In the genomic region with DNA sequence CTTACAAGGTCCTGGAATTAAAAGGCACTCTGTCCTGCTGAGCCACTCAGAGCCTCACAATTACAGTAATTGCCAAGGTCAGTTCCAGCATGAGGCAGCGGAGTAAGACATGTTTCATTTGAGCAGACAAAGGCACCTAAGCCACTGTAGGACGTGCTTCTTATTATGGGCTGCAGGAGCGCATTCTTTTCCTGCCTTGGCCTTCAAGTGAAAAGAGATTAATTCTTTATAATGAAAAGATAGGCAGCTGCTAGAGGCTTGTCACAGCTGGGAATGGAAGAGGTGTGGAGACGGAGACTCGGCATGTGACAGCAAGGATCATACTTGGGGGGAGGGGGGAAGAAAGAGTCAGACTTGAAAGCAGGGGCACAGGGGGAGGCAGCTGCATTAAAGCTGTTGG, we compare ENCODE assay signal across 17 mouse cellular contexts.
DNase-seq lines count a peak whose midpoint lies in the region; ATAC-seq and TF ChIP-seq lines count a peak whose summit lies in the region.
"Had no signal": no experiment of that assay in that cellular context is flagged by ENCODE, and none has a peak within 500 bp of the region (broad histone marks: within the 10 kb centered on the region; RNA-seq: fewer than 3 reads in every experiment).

No protein-coding gene starts in this region.

- H3K9me3 ChIP-seq in forebrain, embryonic 11.5 days (ENCODE audit: control insufficient read depth, low read length), result no peaks in the 10 kb centered on the region
- H3K9me3 ChIP-seq in hindbrain, embryonic 16.5 days (ENCODE audit: control insufficient read depth, low read length), result no peaks in the 10 kb centered on the region
- no peaks in the 10 kb centered on the region for H3K9me3 ChIP-seq in midbrain, postnatal 0 days (ENCODE audit: low read length)
- H3K9me3 ChIP-seq: heart, embryonic 12.5 days; lung, embryonic 15.5 days; neural tube, embryonic 12.5 days had no signal

- no peak overlapping the region for H3K4me2 ChIP-seq in forebrain, embryonic 11.5 days (ENCODE audit: low read depth, low read length, severe bottlenecking)
- no peak overlapping the region for H3K4me2 ChIP-seq in hindbrain, embryonic 16.5 days (ENCODE audit: low read length)
- H3K4me2 ChIP-seq in midbrain, postnatal 0 days (ENCODE audit: low read depth, low read length, poor library complexity, severe bottlenecking), result no peak overlapping the region
- H3K4me2 ChIP-seq: heart, embryonic 12.5 days; lung, embryonic 15.5 days; neural tube, embryonic 12.5 days had no signal

- no peak overlapping the region for H3K9ac ChIP-seq in forebrain, embryonic 11.5 days (ENCODE audit: low read length)
- no peak overlapping the region for H3K9ac ChIP-seq in hindbrain, embryonic 16.5 days (ENCODE audit: low read depth, low read length)
- no peak overlapping the region for H3K9ac ChIP-seq in midbrain, postnatal 0 days (replicated peaks; ENCODE audit: low read length, poor library complexity, severe bottlenecking)
- H3K9ac ChIP-seq: heart, embryonic 12.5 days; lung, embryonic 15.5 days; neural tube, embryonic 12.5 days had no signal

- TF ChIP-seq CTCF in midbrain, postnatal 0 days (IDR thresholded peaks at IDR 0.05), result no peak

- ATAC-seq in forebrain, embryonic 11.5 days (replicated peaks; ENCODE audit: low FRiP score), result peak; percentile 82
- no peak for ATAC-seq in hindbrain, embryonic 16.5 days
- ATAC-seq in midbrain, postnatal 0 days (ENCODE audit: low FRiP score), result no peak

- peak; percentile 8 for DNase-seq in ZHBTc4 (ENCODE audit: low read depth, low spot score)
- DNase-seq in forebrain, embryonic 11.5 days (ENCODE audit: low spot score), result no peak
- no peak for DNase-seq in midbrain, postnatal 0 days (ENCODE audit: low spot score)
- no peak for DNase-seq in layer of hippocampus, adult 9-10 months (ENCODE audit: low spot score)
- no peak for DNase-seq in spleen, postnatal 14 days (ENCODE audit: low spot score in 2 of 2)
- no peak for DNase-seq in left cerebral cortex, adult 11 months (ENCODE audit: low spot score)
- DNase-seq: cerebellum, adult 8-10 months; gastrocnemius, postnatal 25 days; heart, postnatal 4 days; kidney, adult 8-10 months; kidney, postnatal 4 days; right cerebral cortex, adult 18-20 months had no signal

- H3K27me3 ChIP-seq in forebrain, embryonic 11.5 days (ENCODE audit: control insufficient read depth, insufficient read depth, low read length), result no peaks in the 10 kb centered on the region
- no peaks in the 10 kb centered on the region for H3K27me3 ChIP-seq in hindbrain, embryonic 16.5 days (replicated peaks; ENCODE audit: control insufficient read depth, insufficient read depth, low read length)
- H3K27me3 ChIP-seq in midbrain, postnatal 0 days (ENCODE audit: insufficient read depth, low read length), result no peaks in the 10 kb centered on the region
- H3K27me3 ChIP-seq: heart, embryonic 12.5 days; lung, embryonic 15.5 days; megakaryocyte, embryonic 14.5 days; neural tube, embryonic 12.5 days had no signal

- no peaks in the 10 kb centered on the region for H3K36me3 ChIP-seq in forebrain, embryonic 11.5 days (ENCODE audit: control insufficient read depth, insufficient read depth, low read length)
- peaks cover 2% of the 10 kb centered on the region; the same call in 1 of the 2 replicates for H3K36me3 ChIP-seq in hindbrain, embryonic 16.5 days (ENCODE audit: control insufficient read depth, insufficient read depth, low read length)
- 0 out of 2 replicates have a peak, but pooled peaks cover 3% of the 10 kb centered on the region for H3K36me3 ChIP-seq in midbrain, postnatal 0 days (ENCODE audit: insufficient read depth, low read length)
- H3K36me3 ChIP-seq: heart, embryonic 12.5 days; lung, embryonic 15.5 days; neural tube, embryonic 12.5 days had no signal

- H3K4me1 ChIP-seq in forebrain, embryonic 11.5 days (replicated peaks; ENCODE audit: control insufficient read depth, insufficient read depth, low read length), result no peaks in the 10 kb centered on the region
- peaks cover 7% of the 10 kb centered on the region for H3K4me1 ChIP-seq in hindbrain, embryonic 16.5 days (ENCODE audit: control insufficient read depth, insufficient read depth, low read depth, low read length)
- H3K4me1 ChIP-seq in midbrain, postnatal 0 days (ENCODE audit: insufficient read depth, low read length), result peaks cover 6% of the 10 kb centered on the region
- H3K4me1 ChIP-seq: heart, embryonic 12.5 days; lung, embryonic 15.5 days; megakaryocyte, embryonic 14.5 days had no signal

- H3K4me3 ChIP-seq in forebrain, embryonic 11.5 days (ENCODE audit: low read depth, low read length), result no peak overlapping the region
- H3K4me3 ChIP-seq in hindbrain, embryonic 16.5 days (ENCODE audit: low read length), result no peak overlapping the region
- no peak overlapping the region for H3K4me3 ChIP-seq in midbrain, postnatal 0 days (ENCODE audit: low read depth, low read length)
- H3K4me3 ChIP-seq: heart, embryonic 12.5 days; lung, embryonic 15.5 days; megakaryocyte, embryonic 14.5 days; neural tube, embryonic 12.5 days had no signal

- 22% methylated on average over 5 of the region's 5 CpGs for WGBS in forebrain, embryonic 11.5 days
- 15% methylated on average over 5 of the region's 5 CpGs for WGBS in hindbrain, embryonic 16.5 days
- WGBS in midbrain, postnatal 0 days, result 12% methylated on average over 5 of the region's 5 CpGs

- peak overlapping the region; percentile 42 for H3K27ac ChIP-seq in forebrain, embryonic 11.5 days (ENCODE audit: low read depth, low read length)
- peak overlapping the region; percentile 54; the same call in 1 of the 2 replicates for H3K27ac ChIP-seq in hindbrain, embryonic 16.5 days (ENCODE audit: low read depth, low read length)
- peak overlapping the region; percentile 59; the same call in 1 of the 2 replicates for H3K27ac ChIP-seq in midbrain, postnatal 0 days (ENCODE audit: low read depth, low read length)
- H3K27ac ChIP-seq: lung, embryonic 15.5 days; neural tube, embryonic 12.5 days had no signal
